Mouse (Mus musculus) lung, postnatal 10 days (tissue): ENCODE data around the gene AC140267.1.
A peak's percentile ranks its signal among the peaks of the same experiment; 100 is the strongest.

Source experiments
- DNase-seq: peaks from one replicate; pipeline ENCODE4 v3.0.0; 2021

The AC140267.1 gene

DNA sequence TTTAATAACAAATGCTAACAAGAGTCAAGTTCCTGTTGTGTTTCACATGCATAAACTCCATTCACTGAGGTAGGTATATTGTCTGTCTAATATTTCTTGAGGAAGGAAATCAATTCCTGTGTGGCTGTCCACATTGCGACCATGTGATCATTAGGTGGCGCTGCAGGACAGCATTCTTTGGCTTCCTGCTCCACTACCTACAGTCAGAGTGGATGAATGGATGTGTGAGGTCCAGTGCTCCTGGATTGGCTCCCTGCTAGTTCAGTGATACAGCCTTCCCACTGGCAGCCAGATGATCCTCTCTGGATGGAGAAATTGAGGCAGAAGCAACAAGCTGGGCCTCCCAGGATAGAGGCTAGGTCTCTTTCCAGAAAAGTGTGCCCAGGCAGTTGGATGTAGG lies 30.6 kb downstream of the AC140267.1 start:
- DNase-seq: peak; percentile 86

DNA sequence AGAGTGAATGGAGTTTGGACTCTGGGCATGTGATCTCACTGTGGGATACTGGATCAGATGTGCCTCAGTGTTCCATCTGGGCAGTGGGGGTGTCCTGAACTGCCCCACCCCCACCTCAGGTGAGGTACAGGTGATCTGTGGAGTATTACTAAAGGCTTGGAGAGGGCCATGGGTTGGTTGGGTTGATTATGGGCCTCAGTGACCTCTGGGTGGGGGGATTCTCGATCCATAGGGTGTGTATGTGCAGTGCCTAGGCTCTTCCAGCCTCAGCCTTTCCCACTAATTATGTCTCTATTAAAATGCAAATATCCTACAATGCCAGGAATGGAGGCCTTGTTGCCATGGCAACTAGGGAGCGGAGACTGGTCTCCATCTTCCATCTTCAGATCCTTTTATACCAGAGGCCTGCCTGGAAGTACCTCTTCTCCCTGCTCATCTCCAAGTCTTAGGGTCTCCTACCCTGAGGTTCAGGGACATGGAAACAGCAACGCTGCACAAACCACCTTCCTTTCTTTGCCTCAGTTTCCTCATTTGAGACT lies 36.3 kb downstream of the AC140267.1 start:
- DNase-seq: no peak

DNA sequence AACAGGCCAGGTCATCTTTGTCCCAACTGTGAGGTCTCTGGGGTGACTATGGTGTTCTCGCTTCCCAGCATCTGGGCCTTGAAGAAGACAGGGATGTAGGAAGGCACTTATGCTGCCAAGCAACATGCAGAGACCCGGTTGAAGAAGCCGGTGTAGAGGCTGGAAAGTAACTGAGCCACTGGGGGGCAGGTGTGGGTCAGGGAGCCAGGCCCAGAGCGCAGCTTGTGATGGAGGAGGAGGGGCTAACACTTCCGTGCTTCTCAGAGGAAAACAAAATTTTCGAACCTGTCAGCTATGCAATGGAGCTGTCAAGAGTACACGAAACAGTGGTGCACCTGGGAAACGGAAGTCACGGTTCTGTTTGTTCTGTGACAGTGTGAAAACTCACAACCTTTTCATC lies 41.5 kb downstream of the AC140267.1 start:
- no peak for DNase-seq

DNA sequence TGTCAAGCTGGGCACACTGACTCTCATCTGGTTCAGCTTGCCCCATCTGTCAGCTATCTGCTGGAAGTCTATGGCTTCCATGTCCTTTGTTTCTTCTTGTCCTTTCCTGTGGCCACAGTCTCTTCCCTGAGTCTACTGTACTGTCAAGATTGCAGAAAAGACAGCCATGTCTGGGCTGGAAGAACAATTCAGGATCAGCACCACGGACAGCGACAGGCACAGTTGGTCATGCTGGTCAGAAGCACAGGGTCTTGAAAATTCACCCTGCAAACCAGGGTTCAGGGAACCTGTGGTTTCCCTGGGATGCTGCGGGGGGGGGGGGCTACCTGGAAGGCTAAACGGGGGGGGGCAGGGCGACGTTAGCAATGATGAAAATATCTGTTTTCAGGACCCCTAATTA lies 42.0 kb downstream of the AC140267.1 start:
- DNase-seq: peak; percentile 82

DNA sequence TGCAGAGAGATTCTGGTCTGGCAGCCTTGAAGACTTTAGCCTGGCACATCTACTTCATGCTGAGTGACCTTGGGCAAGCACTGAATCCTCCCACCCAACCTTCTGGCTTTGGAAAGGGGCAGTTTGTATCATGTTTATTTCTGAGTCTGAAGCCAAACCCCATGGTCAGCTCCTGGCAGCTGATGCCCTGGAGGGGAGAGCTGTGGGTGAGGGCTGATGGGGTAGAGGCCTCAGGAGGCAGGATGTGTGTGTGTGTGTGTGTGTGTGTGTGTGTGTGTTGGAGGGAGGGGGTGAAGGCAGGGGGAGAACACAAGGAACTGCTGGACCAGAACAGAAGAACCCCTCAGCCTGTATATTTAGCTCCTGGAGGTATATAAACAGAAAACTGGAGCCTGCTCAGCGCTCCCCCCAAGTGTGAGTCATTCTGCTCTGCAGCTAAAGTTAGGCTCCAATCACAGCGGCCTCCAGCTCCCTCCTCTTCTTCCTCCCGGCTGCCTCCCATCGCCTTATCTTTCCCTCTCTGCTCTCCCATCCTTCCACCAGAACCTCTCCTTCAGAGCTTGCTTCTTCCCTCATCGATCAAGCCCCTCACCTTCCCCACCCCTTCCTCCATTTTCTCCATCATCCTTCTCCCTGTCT lies 42.6 kb downstream of the AC140267.1 start:
- no peak for DNase-seq

DNA sequence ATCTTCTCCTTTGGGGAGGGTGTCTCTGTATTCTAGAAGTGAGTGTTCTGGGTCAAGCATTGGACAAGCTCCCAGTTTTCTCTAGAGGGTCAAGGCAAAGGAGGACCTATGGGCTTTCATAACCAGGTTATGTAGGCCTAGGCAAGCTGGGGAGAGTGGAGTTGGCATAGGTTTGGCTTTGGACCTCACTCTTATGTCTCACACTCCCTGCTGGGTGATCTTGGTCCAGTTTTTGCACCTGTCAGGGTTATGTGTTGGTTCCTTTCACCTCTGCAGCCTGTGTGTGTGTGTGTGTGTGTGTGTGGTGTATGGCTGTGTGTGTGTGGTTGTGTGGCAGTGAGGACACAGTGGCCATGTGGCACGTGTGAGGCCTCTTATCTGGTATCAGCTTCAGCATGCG lies 43.4 kb downstream of the AC140267.1 start:
- no peak for DNase-seq

DNA sequence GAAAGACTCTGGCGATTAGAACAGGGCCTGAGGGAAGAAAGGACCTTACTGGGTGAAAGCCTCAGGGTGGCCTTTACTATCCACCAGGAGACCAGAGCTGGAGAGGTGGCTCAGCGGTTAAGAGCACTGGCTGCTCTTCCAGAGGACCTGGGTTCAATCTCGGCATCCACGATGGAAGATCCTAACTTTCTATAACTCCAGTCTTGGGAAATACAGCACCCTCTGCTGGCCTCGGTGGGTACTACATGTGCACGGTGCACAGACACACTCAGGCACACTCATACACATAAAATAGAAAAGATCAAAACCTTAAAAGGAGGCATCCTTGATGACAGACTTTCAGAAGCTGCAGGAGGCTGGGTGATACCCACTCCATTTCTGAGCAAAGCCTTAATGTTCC lies 45.0 kb downstream of the AC140267.1 start:
- no peak for DNase-seq
